16 mouse cellular contexts compared by ENCODE assay signal in the genomic region with DNA sequence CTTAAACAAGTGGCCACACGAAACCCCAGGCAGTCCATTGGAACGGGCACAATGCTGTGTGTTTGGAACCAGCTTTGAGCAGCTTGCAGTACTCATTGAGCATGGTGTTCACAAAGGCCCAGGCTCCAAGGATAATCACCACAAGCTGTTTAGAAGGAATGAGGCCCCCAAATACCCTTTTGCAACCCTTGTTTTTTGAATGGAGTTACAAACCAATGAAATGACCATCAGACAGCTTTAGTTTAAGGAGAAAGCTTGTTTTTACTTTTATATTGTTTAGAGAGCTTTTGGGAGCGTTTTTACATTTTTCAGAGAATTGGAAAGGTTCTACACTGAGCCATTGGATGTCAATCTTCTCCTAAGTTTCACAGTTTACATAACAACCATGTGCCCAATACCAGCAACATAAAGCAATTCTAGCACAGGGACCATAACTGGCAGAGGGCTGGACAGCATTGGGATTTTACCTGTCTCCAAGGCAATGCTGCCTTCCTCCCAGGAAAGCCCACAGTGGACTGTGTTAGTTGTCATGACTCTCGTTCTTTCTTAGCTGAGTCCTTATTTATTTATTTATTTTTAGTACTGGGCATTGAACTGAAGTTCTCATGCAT.
DNase-seq lines count a peak whose midpoint lies in the region; ATAC-seq and TF ChIP-seq lines count a peak whose summit lies in the region.
"Had no signal": no experiment of that assay in that cellular context is flagged by ENCODE, and none has a peak within 500 bp of the region (broad histone marks: within the 10 kb centered on the region; RNA-seq: fewer than 3 reads in every experiment).

No protein-coding gene starts in this region.

- no peak for DNase-seq in layer of hippocampus, adult 2 months (ENCODE audit: low spot score in 2 of 2)
- no peak for DNase-seq in layer of hippocampus, adult 9-11 months
- peak; percentile 32 for DNase-seq in embryo, embryonic 11 days
- DNase-seq in lung, postnatal 4 days = no peak
- DNase-seq in gastrocnemius, postnatal 10 days = no peak
- no peak for DNase-seq in heart, adult 11 months
- DNase-seq: adrenal gland, postnatal 14 days; B cell, adult 2 months; kidney, postnatal 14 days; lung, embryonic 14.5 days; spleen, adult 18-20 months had no signal

- no peaks in the 10 kb centered on the region for H3K9me3 ChIP-seq in hindbrain, embryonic 12.5 days (replicated peaks)
- H3K9me3 ChIP-seq in neural tube, embryonic 13.5 days = no peaks in the 10 kb centered on the region
- H3K9me3 ChIP-seq: embryonic facial prominence, embryonic 13.5 days; intestine, embryonic 15.5 days had no signal

- H3K4me3 ChIP-seq in layer of hippocampus, adult 2 months = no peak overlapping the region
- no peak overlapping the region for H3K4me3 ChIP-seq in hindbrain, embryonic 12.5 days
- no peak overlapping the region for H3K4me3 ChIP-seq in neural tube, embryonic 13.5 days
- H3K4me3 ChIP-seq: embryonic facial prominence, embryonic 13.5 days; intestine, embryonic 15.5 days; left cerebral cortex, adult 2 months had no signal

- H3K9ac ChIP-seq in hindbrain, embryonic 12.5 days = no peak overlapping the region
- H3K9ac ChIP-seq in neural tube, embryonic 13.5 days = no peak overlapping the region
- H3K9ac ChIP-seq: embryonic facial prominence, embryonic 13.5 days; intestine, embryonic 15.5 days; lung, embryonic 14.5 days had no signal

- peak; percentile 81 for ATAC-seq in hindbrain, embryonic 12.5 days (ENCODE audit: low FRiP score)
- peak; percentile 69; the same call in 1 of the 2 replicates for ATAC-seq in neural tube, embryonic 13.5 days (ENCODE audit: low read depth)
- ATAC-seq: intestine, embryonic 15.5 days had no signal

- peaks cover 21% of the 10 kb centered on the region for H3K4me1 ChIP-seq in hindbrain, embryonic 12.5 days
- H3K4me1 ChIP-seq in neural tube, embryonic 13.5 days (replicated peaks) = peaks cover 22% of the 10 kb centered on the region
- H3K4me1 ChIP-seq: embryonic facial prominence, embryonic 13.5 days; intestine, embryonic 15.5 days had no signal

- H3K27ac ChIP-seq in layer of hippocampus, adult 2 months = peak overlapping the region; percentile 20; the same call in 1 of the 2 replicates
- H3K27ac ChIP-seq in hindbrain, embryonic 12.5 days = no peak overlapping the region
- H3K27ac ChIP-seq in neural tube, embryonic 13.5 days (replicated peaks) = no peak overlapping the region
- H3K27ac ChIP-seq: embryonic facial prominence, embryonic 13.5 days; intestine, embryonic 15.5 days; left cerebral cortex, adult 2 months had no signal

- H3K27me3 ChIP-seq in hindbrain, embryonic 12.5 days = no peaks in the 10 kb centered on the region
- no peaks in the 10 kb centered on the region for H3K27me3 ChIP-seq in neural tube, embryonic 13.5 days
- H3K27me3 ChIP-seq: embryonic facial prominence, embryonic 13.5 days; intestine, embryonic 15.5 days had no signal

- WGBS in hindbrain, embryonic 12.5 days = 45% methylated on average over 4 of the region's 4 CpGs
- 28% methylated on average over 4 of the region's 4 CpGs for WGBS in neural tube, embryonic 13.5 days

- TF ChIP-seq CTCF in layer of hippocampus, adult 2 months (conservative IDR thresholded peaks at IDR 0.05) = no peak

- peak overlapping the region; percentile 19; the same call in 1 of the 2 replicates for H3K4me2 ChIP-seq in hindbrain, embryonic 12.5 days (replicated peaks)
- H3K4me2 ChIP-seq in neural tube, embryonic 13.5 days = 0 out of 2 replicates have a peak overlapping the region, but pooled peaks have one; percentile 25
- H3K4me2 ChIP-seq: embryonic facial prominence, embryonic 13.5 days; intestine, embryonic 15.5 days; lung, embryonic 14.5 days had no signal

- H3K36me3 ChIP-seq in hindbrain, embryonic 12.5 days = no peaks in the 10 kb centered on the region
- no peaks in the 10 kb centered on the region for H3K36me3 ChIP-seq in neural tube, embryonic 13.5 days
- H3K36me3 ChIP-seq: embryonic facial prominence, embryonic 13.5 days; intestine, embryonic 15.5 days had no signal
